Mouse (Mus musculus): ENCODE results near the gene Tax1bp3. TPM values are rescaled to one million over a fixed set of nuclear protein-coding genes. Genes with fewer than 3 reads are reported as not detected.

Tax1bp3 gene
- polyA plus RNA-seq, 1 experiment: 221 TPM

- peak; percentile 24 for DNase-seq (ENCODE audit: low read depth, low spot score)
- 52% methylated on average over 4 of the region's 4 CpGs for WGBS
These were observed 7.7 kb upstream of the Tax1bp3 start for GRCm38 (mm10) chr11:73169231-73169630.

GRCm38 (mm10) chr11:73172186-73172585 lies 4.7 kb upstream of the Tax1bp3 start:
- DNase-seq (ENCODE audit: low read depth, low spot score): peak; percentile 53
- WGBS: 14% methylated on average over 5 of the region's 5 CpGs

GRCm38 (mm10) chr11:73175612-73176011 lies 1.3 kb upstream of the Tax1bp3 start:
- WGBS: 15% methylated on average over 8 of the region's 8 CpGs
- DNase-seq (ENCODE audit: low read depth, low spot score): peak; percentile 31

DNA sequence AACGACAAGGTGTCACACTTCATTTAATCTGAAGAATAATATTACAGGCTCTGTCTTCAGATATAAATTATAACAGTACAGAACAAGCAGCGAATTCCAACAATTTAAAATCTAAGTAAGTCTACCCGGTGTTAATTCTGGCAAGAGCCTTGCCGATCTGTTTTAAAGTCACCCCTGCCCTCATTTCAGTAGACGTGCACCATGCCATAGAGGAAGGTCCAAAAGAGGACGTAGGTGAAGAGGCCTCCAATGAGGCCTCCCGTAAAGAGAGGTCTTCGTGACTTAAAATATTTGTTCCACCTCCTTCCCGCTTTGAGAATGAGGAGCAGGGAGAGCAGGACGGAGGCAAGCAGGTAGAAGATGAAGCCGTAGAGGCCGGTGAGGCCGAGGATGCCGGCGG lies 697 bp upstream of the Tax1bp3 start:
- WGBS: 2% methylated on average over 15 of the region's 15 CpGs

DNA sequence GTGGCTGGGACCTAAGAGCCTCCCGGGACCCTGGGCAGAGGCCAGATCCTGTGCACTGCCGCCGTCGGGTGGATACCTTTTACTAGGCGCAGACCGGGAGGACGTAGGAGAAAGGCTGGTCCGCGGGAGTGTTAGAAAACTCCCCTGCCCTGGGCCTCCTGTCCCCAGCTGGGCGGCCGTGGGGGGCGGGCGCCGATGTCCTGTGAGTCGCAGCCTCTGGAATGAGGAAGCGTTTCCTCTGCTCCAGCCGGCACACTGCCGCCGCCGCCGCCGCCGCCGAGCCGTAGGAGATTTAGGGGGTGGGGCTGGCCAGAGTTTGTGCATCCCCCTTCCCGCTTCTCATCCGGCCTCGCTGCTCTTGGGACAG lies 609 bp downstream of the Tax1bp3 start:
- under 1% methylated on average over 28 of the region's 28 CpGs for WGBS
- DNase-seq (ENCODE audit: low read depth, low spot score): no peak

More for the DNA sequence above, 697 bp upstream of the Tax1bp3 start:
- DNase-seq (ENCODE audit: low read depth, low spot score): no peak

DNA sequence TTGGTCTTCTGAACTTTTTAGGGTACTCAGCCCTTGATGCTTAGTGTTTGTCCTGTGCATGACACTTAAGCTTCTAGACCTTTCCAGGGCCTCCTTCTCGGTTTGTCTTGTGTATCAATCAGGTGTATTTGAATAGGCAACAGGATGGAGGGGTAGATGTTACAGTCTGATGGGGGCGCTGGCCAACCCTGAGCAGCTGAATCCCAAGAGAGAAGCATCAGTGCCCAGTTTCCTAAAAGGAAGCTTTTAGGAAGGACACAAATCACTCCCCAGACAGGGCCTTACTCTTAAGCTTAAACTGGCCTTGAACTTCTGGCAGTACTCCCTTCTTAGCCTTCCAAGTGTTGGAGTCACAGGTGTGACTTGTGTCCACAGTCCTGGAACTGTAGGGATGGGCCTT lies 1.0 kb downstream of the Tax1bp3 start:
- DNase-seq (ENCODE audit: low read depth, low spot score): no peak
- WGBS: 5% methylated on average over 2 of the region's 2 CpGs

- WGBS: 87% methylated on average over 10 of the region's 10 CpGs
These were observed 9.2 kb downstream of the Tax1bp3 start for GRCm38 (mm10) chr11:73185872-73186615.

DNA sequence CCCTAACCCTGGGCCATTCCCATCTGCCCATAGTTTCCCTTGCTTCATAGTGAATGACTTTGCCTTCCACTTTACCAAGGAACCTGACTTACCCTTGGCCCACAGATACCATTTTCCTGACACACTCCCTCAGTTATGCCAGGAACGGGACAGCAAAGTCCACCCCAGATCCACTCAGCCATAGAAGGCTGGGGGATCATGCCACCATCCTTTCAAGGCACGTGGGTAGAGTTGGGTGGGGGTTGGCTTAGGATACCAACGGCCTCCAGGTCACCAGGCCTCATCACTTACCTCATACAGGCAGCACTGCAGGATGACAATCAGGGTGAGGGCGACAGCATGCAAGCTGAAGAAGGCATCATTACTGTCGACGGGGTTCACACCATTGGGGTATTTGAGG lies 10.3 kb downstream of the Tax1bp3 start:
- DNase-seq (ENCODE audit: low read depth, low spot score): no peak
- 88% methylated on average over 6 of the region's 6 CpGs for WGBS

More at GRCm38 (mm10) chr11:73185872-73186615, 9.2 kb downstream of the Tax1bp3 start:
- no peak for DNase-seq (ENCODE audit: low read depth, low spot score)

GRCm38 (mm10) chr11:73193047-73193446 lies 16.2 kb downstream of the Tax1bp3 start:
- DNase-seq (ENCODE audit: low read depth, low spot score): no peak
- 63% methylated on average over 6 of the region's 6 CpGs for WGBS

DNA sequence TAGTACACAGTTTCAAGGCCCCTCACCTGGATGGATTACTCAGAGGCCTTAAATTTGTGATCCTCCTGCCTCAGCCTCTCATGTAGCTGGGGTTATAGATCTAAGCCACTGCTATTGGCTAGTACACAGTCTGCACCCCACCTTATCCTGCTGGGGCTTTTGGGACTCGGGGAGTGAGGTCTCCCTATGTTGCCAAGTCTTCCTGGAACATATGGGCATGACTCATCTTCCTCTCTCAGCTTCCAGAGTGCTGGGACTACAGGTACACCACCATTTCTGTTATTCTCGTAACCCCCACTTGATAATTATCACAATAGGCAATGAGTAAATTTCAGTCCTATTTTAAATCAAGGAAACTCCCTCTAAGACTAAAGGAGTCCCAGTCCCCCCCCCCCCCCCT lies 17.6 kb downstream of the Tax1bp3 start:
- no peak for DNase-seq (ENCODE audit: low read depth, low spot score)
- WGBS: 68% methylated on average over 2 of the region's 2 CpGs

- WGBS: 2% methylated on average over 1 of the region's 1 CpGs
- no peak for DNase-seq (ENCODE audit: low read depth, low spot score)
These were observed 21.3 kb downstream of the Tax1bp3 start for GRCm38 (mm10) chr11:73198190-73198589.

DNA sequence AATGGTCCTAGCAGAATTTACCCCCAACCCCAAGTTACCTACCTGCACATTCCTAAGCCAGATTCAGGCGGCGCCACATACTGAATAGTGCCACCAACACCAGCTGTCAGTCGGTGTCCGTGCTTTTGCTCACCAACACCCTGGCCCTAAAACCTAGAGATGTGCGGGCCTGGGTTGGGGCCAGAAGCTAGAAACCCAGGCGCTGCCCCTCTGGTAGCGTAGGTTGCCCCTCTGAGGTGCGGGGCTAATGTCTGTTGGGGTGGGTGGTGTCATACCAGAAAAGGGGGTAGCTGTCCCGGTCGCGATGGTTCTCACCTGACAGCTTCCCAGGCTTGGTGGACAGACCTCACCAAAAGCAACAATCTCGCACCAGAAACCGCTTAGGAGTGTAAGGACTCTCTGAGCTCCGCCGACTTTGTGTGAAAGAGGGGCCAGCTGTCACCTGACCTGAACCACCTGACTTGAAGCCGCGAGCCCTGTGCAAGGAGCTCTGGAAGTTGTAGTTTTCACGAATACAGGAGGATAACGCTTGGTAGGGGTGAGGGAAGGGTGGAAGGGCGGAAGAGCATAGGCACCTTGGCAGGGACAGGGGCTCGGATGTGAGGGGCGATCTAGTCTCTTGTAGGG lies 21.8 kb downstream of the Tax1bp3 start, which contains the start of gene Ctns:
Ctns (minus strand) TSS at position 440 of the 627 bp plus-strand sequence.
- no peak for DNase-seq (ENCODE audit: low read depth, low spot score)
- WGBS: under 1% methylated on average over 22 of the region's 22 CpGs

GRCm38 (mm10) chr11:73199230-73199712 lies 22.4 kb downstream of the Tax1bp3 start, which contains the start of gene Shpk:
TSS of gene Shpk (plus strand) at chr11:73199460.
- under 1% methylated on average over 32 of the region's 32 CpGs for WGBS

GRCm38 (mm10) chr11:73199879-73200278 lies 23.0 kb downstream of the Tax1bp3 start:
- 3% methylated on average over 12 of the region's 12 CpGs for WGBS
- no peak for DNase-seq (ENCODE audit: low read depth, low spot score)

More at GRCm38 (mm10) chr11:73199230-73199712, 22.4 kb downstream of the Tax1bp3 start, which contains the start of gene Shpk:
- no peak for DNase-seq (ENCODE audit: low read depth, low spot score)

GRCm38 (mm10) chr11:73201021-73201420 lies 24.1 kb downstream of the Tax1bp3 start:
- 37% methylated on average over 2 of the region's 2 CpGs for WGBS
- DNase-seq (ENCODE audit: low read depth, low spot score): no peak

DNA sequence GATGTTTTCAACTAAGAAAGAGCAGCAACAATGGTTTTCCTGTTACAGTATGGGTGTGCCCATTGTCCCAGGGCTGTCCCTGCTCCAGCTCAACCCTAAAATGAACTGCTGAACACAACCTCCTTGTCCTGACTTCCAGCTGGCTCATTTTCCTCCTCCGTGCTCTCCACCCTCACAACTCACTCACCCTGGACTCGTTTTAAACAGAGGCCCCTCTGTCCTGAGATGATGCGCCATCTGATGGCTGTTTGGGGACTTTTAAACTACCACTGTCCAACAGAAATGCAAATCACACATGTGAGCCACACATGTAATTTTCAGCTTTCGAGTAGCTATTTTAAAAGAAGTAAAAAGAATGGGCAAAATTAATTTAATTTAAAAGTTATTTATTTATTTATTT lies 24.7 kb downstream of the Tax1bp3 start:
- 34% methylated on average over 4 of the region's 4 CpGs for WGBS
- DNase-seq (ENCODE audit: low read depth, low spot score): no peak

- 87% methylated on average over 8 of the region's 8 CpGs for WGBS
- DNase-seq (ENCODE audit: low read depth, low spot score): no peak
These were observed 27.0 kb downstream of the Tax1bp3 start for GRCm38 (mm10) chr11:73203895-73204294.

GRCm38 (mm10) chr11:73205194-73205593 lies 28.3 kb downstream of the Tax1bp3 start:
- DNase-seq (ENCODE audit: low read depth, low spot score): no peak
- 29% methylated on average over 7 of the region's 7 CpGs for WGBS

DNA sequence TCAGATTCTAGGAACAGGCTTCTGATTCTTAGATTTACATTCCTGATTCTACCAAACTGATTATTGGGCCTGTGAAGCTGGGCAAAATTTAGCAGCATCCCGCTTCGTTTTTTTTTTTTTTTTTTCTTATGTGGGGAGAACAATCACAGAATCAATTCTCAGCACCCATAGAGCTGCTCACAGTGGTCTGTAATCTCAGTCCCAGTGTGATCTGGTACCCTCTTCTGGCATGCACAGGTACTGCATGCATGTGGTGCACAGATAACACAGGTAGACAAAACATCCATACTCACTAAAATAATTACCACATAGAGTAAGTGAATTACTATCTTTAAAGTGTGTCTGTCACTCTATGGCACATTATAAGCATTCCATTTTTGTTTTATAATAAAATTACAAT lies 30.7 kb downstream of the Tax1bp3 start:
- WGBS: 93% methylated on average over 2 of the region's 2 CpGs
- DNase-seq (ENCODE audit: low read depth, low spot score): no peak

- no peak for DNase-seq (ENCODE audit: low read depth, low spot score)
- 75% methylated on average over 3 of the region's 3 CpGs for WGBS
These were observed 37.1 kb downstream of the Tax1bp3 start for GRCm38 (mm10) chr11:73213956-73214355.

GRCm38 (mm10) chr11:73219671-73220070 lies 42.8 kb downstream of the Tax1bp3 start:
- 61% methylated on average over 2 of the region's 2 CpGs for WGBS
- no peak for DNase-seq (ENCODE audit: low read depth, low spot score)

Data from large intestine, adult 2 months (tissue).